ENCODE assay signal across 11 mouse cellular contexts in genomic region chr3:56963251-56963650, GRCm38 (mm10).
A peak's percentile ranks its signal among the peaks of the same experiment; 100 is the strongest.
DNase-seq lines count a peak whose midpoint lies in the region; ATAC-seq and TF ChIP-seq lines count a peak whose summit lies in the region.
"Had no signal": no experiment of that assay in that cellular context is flagged by ENCODE, and none has a peak within 500 bp of the region (broad histone marks: within the 10 kb centered on the region; RNA-seq: fewer than 3 reads in every experiment).

No protein-coding gene starts in this region.

- H3K27ac ChIP-seq in forebrain, embryonic 15.5 days (replicated peaks), result peak overlapping the region; percentile 57; the same call in 1 of the 2 replicates
- H3K27ac ChIP-seq in forebrain, embryonic 11.5 days (ENCODE audit: low read depth, low read length), result no peak overlapping the region
- no peak overlapping the region for H3K27ac ChIP-seq in midbrain, postnatal 0 days (ENCODE audit: low read depth, low read length)
- H3K27ac ChIP-seq in embryonic facial prominence, embryonic 10.5 days (replicated peaks), result no peak overlapping the region
- H3K27ac ChIP-seq: liver, embryonic 12.5 days had no signal

- no peaks in the 10 kb centered on the region for H3K36me3 ChIP-seq in forebrain, embryonic 15.5 days
- H3K36me3 ChIP-seq in forebrain, embryonic 11.5 days (ENCODE audit: control insufficient read depth, insufficient read depth, low read length), result no peaks in the 10 kb centered on the region
- H3K36me3 ChIP-seq in midbrain, postnatal 0 days (ENCODE audit: insufficient read depth, low read length), result no peaks in the 10 kb centered on the region
- no peaks in the 10 kb centered on the region for H3K36me3 ChIP-seq in embryonic facial prominence, embryonic 10.5 days (replicated peaks)
- H3K36me3 ChIP-seq: liver, embryonic 12.5 days had no signal

- no peak overlapping the region for H3K9ac ChIP-seq in forebrain, embryonic 15.5 days (replicated peaks)
- H3K9ac ChIP-seq in forebrain, embryonic 11.5 days (ENCODE audit: low read length), result no peak overlapping the region
- H3K9ac ChIP-seq in midbrain, postnatal 0 days (replicated peaks; ENCODE audit: low read length, poor library complexity, severe bottlenecking), result no peak overlapping the region
- H3K9ac ChIP-seq: liver, embryonic 12.5 days had no signal

- DNase-seq in forebrain, embryonic 11.5 days (ENCODE audit: low spot score), result no peak
- DNase-seq in cerebellum, adult 18-20 months, result peak; percentile 7 to 8
- DNase-seq in frontal cortex, postnatal 10 days (ENCODE audit: low spot score in 2 of 2), result peak; percentile 8 to 11
- peak; percentile 9 for DNase-seq in midbrain, postnatal 0 days (ENCODE audit: low spot score)
- no peak for DNase-seq in embryonic facial prominence, embryonic 10.5 days (ENCODE audit: low spot score)
- no peak for DNase-seq in lung, adult 18-20 months
- no peak for DNase-seq in thymus, postnatal 10 days (ENCODE audit: low spot score in 2 of 2)
- DNase-seq: gastrocnemius, postnatal 36 days had no signal

- H3K9me3 ChIP-seq in forebrain, embryonic 15.5 days, result no peaks in the 10 kb centered on the region
- H3K9me3 ChIP-seq in forebrain, embryonic 11.5 days (ENCODE audit: control insufficient read depth, low read length), result no peaks in the 10 kb centered on the region
- H3K9me3 ChIP-seq in midbrain, postnatal 0 days (ENCODE audit: low read length), result no peaks in the 10 kb centered on the region
- H3K9me3 ChIP-seq in embryonic facial prominence, embryonic 10.5 days, result no peaks in the 10 kb centered on the region
- H3K9me3 ChIP-seq: liver, embryonic 12.5 days had no signal

- no peak for TF ChIP-seq CTCF in midbrain, postnatal 0 days (IDR thresholded peaks at IDR 0.05)

- H3K4me2 ChIP-seq in forebrain, embryonic 15.5 days (replicated peaks), result no peak overlapping the region
- no peak overlapping the region for H3K4me2 ChIP-seq in forebrain, embryonic 11.5 days (ENCODE audit: low read depth, low read length, severe bottlenecking)
- H3K4me2 ChIP-seq in midbrain, postnatal 0 days (ENCODE audit: low read depth, low read length, poor library complexity, severe bottlenecking), result no peak overlapping the region
- H3K4me2 ChIP-seq: liver, embryonic 12.5 days had no signal

- peaks cover 14% of the 10 kb centered on the region for H3K4me1 ChIP-seq in forebrain, embryonic 15.5 days
- H3K4me1 ChIP-seq in forebrain, embryonic 11.5 days (replicated peaks; ENCODE audit: control insufficient read depth, insufficient read depth, low read length), result no peaks in the 10 kb centered on the region
- H3K4me1 ChIP-seq in midbrain, postnatal 0 days (ENCODE audit: insufficient read depth, low read length), result 0 out of 2 replicates have a peak, but pooled peaks cover 3% of the 10 kb centered on the region
- H3K4me1 ChIP-seq in embryonic facial prominence, embryonic 10.5 days, result no peaks in the 10 kb centered on the region
- H3K4me1 ChIP-seq: liver, embryonic 12.5 days had no signal

- WGBS in forebrain, embryonic 15.5 days, result 61% methylated on average over 3 of the region's 3 CpGs
- 82% methylated on average over 3 of the region's 3 CpGs for WGBS in forebrain, embryonic 11.5 days
- WGBS in midbrain, postnatal 0 days, result 78% methylated on average over 3 of the region's 3 CpGs
- 81% methylated on average over 3 of the region's 3 CpGs for WGBS in embryonic facial prominence, embryonic 10.5 days

- no peak overlapping the region for H3K4me3 ChIP-seq in forebrain, embryonic 15.5 days
- no peak overlapping the region for H3K4me3 ChIP-seq in forebrain, embryonic 11.5 days (ENCODE audit: low read depth, low read length)
- H3K4me3 ChIP-seq in midbrain, postnatal 0 days (ENCODE audit: low read depth, low read length), result no peak overlapping the region
- H3K4me3 ChIP-seq in embryonic facial prominence, embryonic 10.5 days, result no peak overlapping the region
- H3K4me3 ChIP-seq: liver, embryonic 12.5 days had no signal

- ATAC-seq in forebrain, embryonic 15.5 days (replicated peaks), result no peak; the same call in 1 of the 2 replicates
- no peak for ATAC-seq in forebrain, embryonic 11.5 days (replicated peaks; ENCODE audit: low FRiP score)
- no peak for ATAC-seq in midbrain, postnatal 0 days (ENCODE audit: low FRiP score)
- ATAC-seq: liver, embryonic 12.5 days had no signal

- H3K27me3 ChIP-seq in forebrain, embryonic 15.5 days, result no peaks in the 10 kb centered on the region
- H3K27me3 ChIP-seq in forebrain, embryonic 11.5 days (ENCODE audit: control insufficient read depth, insufficient read depth, low read length), result no peaks in the 10 kb centered on the region
- no peaks in the 10 kb centered on the region for H3K27me3 ChIP-seq in midbrain, postnatal 0 days (ENCODE audit: insufficient read depth, low read length)
- no peaks in the 10 kb centered on the region for H3K27me3 ChIP-seq in embryonic facial prominence, embryonic 10.5 days (replicated peaks; ENCODE audit: low read depth, poor library complexity, severe bottlenecking)
- H3K27me3 ChIP-seq: liver, embryonic 12.5 days; Patski had no signal

Comparison
In these comparisons a context has a peak if more than half of its experiments do, and no peak if none do; other contexts are left out.
1. DNase-seq: peak in cerebellum, adult 18-20 months (2 of 2), frontal cortex, postnatal 10 days (2 of 2) and midbrain, postnatal 0 days (single experiment); none in forebrain, embryonic 11.5 days (single experiment), embryonic facial prominence, embryonic 10.5 days (single experiment), lung, adult 18-20 months (0 of 2) and thymus, postnatal 10 days (0 of 2).